Mouse (Mus musculus) T-helper 2 cell (primary cell): ENCODE measurements at regions not wholly inside any gene's neighbourhood (a gene's known extent, or its start where the extent isn't known, plus 50 kb on each side); places are given as distances from the start of the nearest gene placed in this dataset.

Experiments
- in situ Hi-C: fragments of 300-600 bp; cut with MboI, MseI; formaldehyde crosslinking; loops from one replicate; pipeline ENCODE4 v1.15.1; 2025; ENCODE audit warnings: high pct_unique_total_duplicates

GRCm38 (mm10) chr10:45763160-45763955, 185.7 kb downstream of the Hace1 start:
- in situ Hi-C loops: no loop called here

- in situ Hi-C loops: no loop called here
These were observed 202.1 kb downstream of the Hace1 start for GRCm38 (mm10) chr10:45779720-45780119.

GRCm38 (mm10) chr10:45783026-45783425, 205.4 kb downstream of the Hace1 start:
- in situ Hi-C loops: no loop called here

- in situ Hi-C loops: no loop called here
These were observed 206.0 kb downstream of the Hace1 start for GRCm38 (mm10) chr10:45783461-45784149.

- in situ Hi-C loops: no loop called here
These were observed 206.5 kb downstream of the Hace1 start for GRCm38 (mm10) chr10:45784150-45784479.

GRCm38 (mm10) chr10:45784575-45784974, 206.9 kb downstream of the Hace1 start:
- in situ Hi-C loops: no loop called here

- in situ Hi-C loops: no loop called here
These were observed 210.7 kb downstream of the Hace1 start for GRCm38 (mm10) chr10:45788356-45788755.

GRCm38 (mm10) chr10:45795582-45795981, 218.0 kb downstream of the Hace1 start:
- in situ Hi-C loops: loop anchor here (10.0 kb wide), 1 partner anchor 121 kb away; no protein-coding TSS in a partner anchor

GRCm38 (mm10) chr10:45800070-45800851, 222.6 kb downstream of the Hace1 start:
- in situ Hi-C loops: no loop called here

- in situ Hi-C loops: no loop called here
These were observed 223.8 kb downstream of the Hace1 start for GRCm38 (mm10) chr10:45801463-45801862.

GRCm38 (mm10) chr10:45806984-45807827, 229.6 kb downstream of the Hace1 start:
- in situ Hi-C loops: no loop called here

GRCm38 (mm10) chr10:45811882-45812281, 234.3 kb downstream of the Hace1 start:
- in situ Hi-C loops: no loop called here

- in situ Hi-C loops: no loop called here
These were observed 236.2 kb downstream of the Hace1 start for GRCm38 (mm10) chr10:45813804-45814203.

GRCm38 (mm10) chr10:45816679-45817078, 239.1 kb downstream of the Hace1 start:
- in situ Hi-C loops: no loop called here

GRCm38 (mm10) chr10:45820986-45821655, 243.5 kb downstream of the Hace1 start:
- in situ Hi-C loops: no loop called here

- in situ Hi-C loops: no loop called here
These were observed 244.6 kb downstream of the Hace1 start for GRCm38 (mm10) chr10:45822251-45822650.

GRCm38 (mm10) chr10:45823612-45824011, 246.0 kb downstream of the Hace1 start:
- in situ Hi-C loops: no loop called here

- in situ Hi-C loops: no loop called here
These were observed 271.0 kb downstream of the Hace1 start for GRCm38 (mm10) chr10:45848654-45849053.

GRCm38 (mm10) chr10:45849841-45850240, 272.2 kb downstream of the Hace1 start:
- in situ Hi-C loops: no loop called here

- in situ Hi-C loops: no loop called here
These were observed 273.0 kb downstream of the Hace1 start for GRCm38 (mm10) chr10:45850625-45851024.

GRCm38 (mm10) chr10:45852688-45853087, 275.1 kb downstream of the Hace1 start:
- in situ Hi-C loops: no loop called here
